Comparison of ENCODE assay signal across 8 mouse cellular contexts in genomic region chr4:98500182-98500581, GRCm38 (mm10).
A peak's percentile ranks its signal among the peaks of the same experiment; 100 is the strongest.
DNase-seq lines count a peak whose midpoint lies in the region.

No protein-coding gene starts in this region.

- peak; percentile 28 for DNase-seq in kidney, adult 18-20 months
- DNase-seq in kidney, postnatal 10 days, result no peak
- DNase-seq in A20 (ENCODE audit: low read depth, low spot score) (peak; percentile 29), ES-CJ7 (ENCODE audit: low read depth, low spot score) (peak; percentile 54)
- DNase-seq in kidney, postnatal 4 days, result peak; percentile 20 to 46
- no peak for DNase-seq in layer of hippocampus, postnatal 25 days (ENCODE audit: extremely low spot score in 1 of 2, low spot score in 1 of 2)
- no peak for DNase-seq in adrenal gland, postnatal 10 days
- DNase-seq in c-Kit-positive CD71-positive TER-119-positive erythroid progenitor cells, embryonic 14.5 days (ENCODE audit: low spot score), result no peak

Comparison
In these comparisons a context has a peak if more than half of its experiments do, and no peak if none do; other contexts are left out.
1. DNase-seq: peak in kidney, adult 18-20 months (single experiment), A20 (single experiment), ES-CJ7 (single experiment) and kidney, postnatal 4 days (2 of 2); none in kidney, postnatal 10 days (single experiment), layer of hippocampus, postnatal 25 days (0 of 2), adrenal gland, postnatal 10 days (single experiment) and c-Kit-positive CD71-positive TER-119-positive erythroid progenitor cells, embryonic 14.5 days (single experiment).